1 mouse cellular context compared by ENCODE assay signal in the genomic region with DNA sequence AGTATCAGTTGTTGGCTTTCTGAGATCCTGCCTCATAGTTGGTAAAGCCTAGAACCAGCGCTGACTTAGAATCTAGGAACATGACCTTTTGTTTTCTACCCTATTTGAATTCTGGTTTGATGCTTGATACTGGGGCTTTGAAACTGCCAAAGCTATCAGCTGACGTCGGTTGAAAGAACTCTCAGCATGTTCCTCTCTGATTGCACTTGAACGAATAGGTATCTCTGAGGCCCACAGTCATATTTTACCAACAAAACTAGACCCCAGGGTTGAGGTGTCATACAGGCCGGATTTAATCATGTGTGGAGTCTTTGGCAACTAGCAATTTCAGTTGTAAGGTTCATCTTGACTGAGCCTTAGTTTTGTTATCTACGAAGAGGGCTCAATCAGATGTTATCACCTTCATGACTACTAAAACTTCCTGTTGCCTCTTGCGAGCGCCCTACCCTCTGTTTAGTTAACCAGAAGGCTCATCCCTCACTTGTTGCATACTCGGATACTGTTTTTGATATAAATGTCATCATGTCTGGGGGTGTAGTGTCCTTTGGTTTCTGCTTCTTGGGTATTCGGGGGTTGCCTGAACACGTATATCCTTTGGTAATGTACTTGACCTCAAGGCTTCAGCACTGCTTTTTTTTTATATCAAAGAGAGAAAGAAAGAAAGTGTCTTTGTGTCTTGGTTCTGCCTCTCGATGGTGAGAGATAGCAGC.
A peak's percentile ranks its signal among the peaks of the same experiment; 100 is the strongest.
TF ChIP-seq lines count a peak whose summit lies in the region.

No protein-coding gene starts in this region.

TF ChIP-seq in MEL, 35 proteins besides CTCF, POLR2A, EP300 and RAD21:
- TF ChIP-seq TBP (IDR thresholded peaks at IDR 0.05; ENCODE audit: low read depth, low read length) (no peak), MYB (IDR thresholded peaks at IDR 0.05; ENCODE audit: low read depth, low read length) (0 out of 2 replicates have a peak, but pooled peaks have one; percentile 20), ETS1 (IDR thresholded peaks at IDR 0.05; ENCODE audit: low read depth, low read length) (peak; percentile 40), RCOR1 (IDR thresholded peaks at IDR 0.05; ENCODE audit: low read depth, low read length) (peak; percentile 67), GATA1 (IDR thresholded peaks at IDR 0.05; ENCODE audit: low read depth, low read length) (peak; percentile 76)
